Mouse (Mus musculus) myocyte (in vitro differentiated cells): ENCODE measurements around the gene Armc3.

Experiments
- CEBPB ChIP-seq: IDR thresholded peaks from 2 replicates; pipeline ENCODE4 v1.6.1; 2011; ENCODE audit warnings: mild to moderate bottlenecking, moderate library complexity; ENCODE audit not compliant: poor library complexity, insufficient read depth, severe bottlenecking
- E2F4 ChIP-seq: IDR thresholded peaks from one replicate; pipeline ENCODE4 v1.6.1; 2011; ENCODE audit warnings: mild to moderate bottlenecking, control low read depth, moderate library complexity; ENCODE audit not compliant: insufficient read depth
- MAX ChIP-seq: IDR thresholded peaks from one replicate; pipeline ENCODE4 v1.6.1; 2011; ENCODE audit warnings: low read depth, mild to moderate bottlenecking, control low read depth
- MYOD1 ChIP-seq, 3 experiments: IDR thresholded peaks; one replicate each; pipeline ENCODE4 v1.6.1; 2011; ENCODE audit warnings: control low read depth in 2 of 3, low read depth in 2 of 3, mild to moderate bottlenecking in 2 of 3, moderate library complexity in 1 of 3; ENCODE audit not compliant: insufficient read length in 2 of 3, control insufficient read depth in 1 of 3
- POLR2A ChIP-seq: IDR thresholded peaks from one replicate; pipeline ENCODE4 v1.6.1; 2011; ENCODE audit warnings: low read depth, mild to moderate bottlenecking, control low read depth, moderate library complexity; ENCODE audit not compliant: insufficient read length
- POLR2AphosphoS2 ChIP-seq: IDR thresholded peaks from one replicate; pipeline ENCODE4 v1.6.1; 2011; ENCODE audit warnings: low read depth, control low read depth; ENCODE audit not compliant: insufficient read length
- TCF12 ChIP-seq: IDR thresholded peaks from one replicate; pipeline ENCODE4 v1.6.1; 2011; ENCODE audit warnings: mild to moderate bottlenecking, control low read depth; ENCODE audit not compliant: poor library complexity, insufficient read depth, severe bottlenecking
- USF1 ChIP-seq: IDR thresholded peaks from one replicate; pipeline ENCODE4 v1.6.1; 2011; ENCODE audit warnings: low read depth, mild to moderate bottlenecking, control low read depth, moderate library complexity

DNA sequence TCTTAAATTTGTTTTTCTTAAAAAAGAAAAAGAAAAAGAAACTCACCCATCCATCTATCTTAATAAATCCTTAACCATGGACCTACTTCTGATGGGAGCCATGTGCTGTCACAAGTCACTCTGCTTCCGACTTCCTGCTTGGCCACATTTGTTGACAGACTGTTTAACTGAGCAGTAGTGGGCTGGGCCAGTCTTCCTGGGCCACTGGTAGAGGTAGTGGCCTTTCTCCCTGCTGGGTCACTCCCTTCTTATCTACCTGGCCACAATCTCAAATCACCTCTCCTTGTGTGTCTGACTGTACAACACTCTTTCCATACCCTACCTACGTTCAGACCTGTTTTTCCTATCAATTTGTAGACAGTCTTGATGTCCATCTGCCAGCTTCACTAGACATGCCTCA lies 66.7 kb downstream of the Armc3 start:
- no peak for TF ChIP-seq POLR2A
- TF ChIP-seq CEBPB = no peak
- TF ChIP-seq MYOD1 (IDR thresholded peaks at IDR 0.05; ENCODE audit: control insufficient read depth in 1 of 3, insufficient read length in 2 of 3, low read depth in 2 of 3) = no peak
- TF ChIP-seq E2F4 = no peak
- no peak for TF ChIP-seq TCF12
- TF ChIP-seq MAX = no peak
- no peak for TF ChIP-seq USF1
- no peak for TF ChIP-seq POLR2AphosphoS2
